In genomic region chr8:118626425-118626824, GRCm38 (mm10) we compare ENCODE assay signal across 24 mouse cellular contexts.
"Had no signal": no experiment of that assay in that cellular context is flagged by ENCODE, and none has a peak within 500 bp of the region (broad histone marks: within the 10 kb centered on the region; RNA-seq: fewer than 3 reads in every experiment).

No protein-coding gene starts in this region.

- H3K9ac ChIP-seq: forebrain, embryonic 15.5 days; forebrain, postnatal 0 days; hindbrain, embryonic 13.5 days; hindbrain, embryonic 15.5 days; kidney, embryonic 15.5 days; limb, embryonic 13.5 days; limb, embryonic 15.5 days; liver, embryonic 13.5 days; liver, embryonic 15.5 days had no signal

- H3K4me3 ChIP-seq: forebrain, embryonic 15.5 days; heart, adult 2 months; hindbrain, embryonic 13.5 days; hindbrain, embryonic 15.5 days; kidney, embryonic 15.5 days; limb, embryonic 13.5 days; limb, embryonic 15.5 days; liver, embryonic 13.5 days; liver, embryonic 15.5 days had no signal

- H3K9me3 ChIP-seq: forebrain, embryonic 15.5 days; hindbrain, embryonic 13.5 days; hindbrain, embryonic 15.5 days; kidney, embryonic 15.5 days; limb, embryonic 13.5 days; limb, embryonic 15.5 days; liver, embryonic 13.5 days; liver, embryonic 15.5 days had no signal

- H3K36me3 ChIP-seq: forebrain, embryonic 15.5 days; hindbrain, embryonic 13.5 days; hindbrain, embryonic 15.5 days; kidney, embryonic 15.5 days; limb, embryonic 13.5 days; limb, embryonic 15.5 days; liver, embryonic 13.5 days; liver, embryonic 15.5 days had no signal

- H3K4me1 ChIP-seq: kidney, embryonic 15.5 days; limb, embryonic 13.5 days; limb, embryonic 15.5 days; liver, embryonic 13.5 days; liver, embryonic 15.5 days had no signal

- H3K27ac ChIP-seq: forebrain, embryonic 15.5 days; heart, adult 2 months; hindbrain, embryonic 13.5 days; hindbrain, embryonic 15.5 days; hindbrain, postnatal 0 days; kidney, embryonic 15.5 days; kidney, postnatal 0 days; limb, embryonic 13.5 days; limb, embryonic 15.5 days; liver, embryonic 13.5 days; liver, embryonic 15.5 days had no signal

- DNase-seq: forebrain, postnatal 0 days; gastrocnemius, postnatal 14 days; gastrocnemius, postnatal 36 days; kidney, adult 11 months; kidney, adult 2 months; kidney, adult 9 months; kidney, postnatal 14 days; kidney, postnatal 36 days; layer of hippocampus, adult 9-11 months; layer of hippocampus, postnatal 36 days; left cerebral cortex, postnatal 4 days; liver, embryonic 13.5 days; lung, adult 18-20 months had no signal

- ATAC-seq: forebrain, embryonic 15.5 days; forebrain, postnatal 0 days; hindbrain, postnatal 0 days; intestine, embryonic 16.5 days had no signal

- H3K27me3 ChIP-seq: forebrain, embryonic 15.5 days; hindbrain, embryonic 13.5 days; hindbrain, embryonic 15.5 days; kidney, embryonic 15.5 days; limb, embryonic 13.5 days; limb, embryonic 15.5 days; liver, embryonic 13.5 days; liver, embryonic 15.5 days had no signal

- H3K4me2 ChIP-seq: forebrain, embryonic 15.5 days; hindbrain, embryonic 13.5 days; hindbrain, embryonic 15.5 days; kidney, embryonic 15.5 days; limb, embryonic 13.5 days; limb, embryonic 15.5 days; liver, embryonic 13.5 days; liver, embryonic 15.5 days had no signal
